Mouse (Mus musculus): Measurements from ENCODE around the gene Mat2b.

The Mat2b gene

GRCm38 (mm10) chr11:40675014-40675730, 19.8 kb downstream of the Mat2b start:
- no peak for DNase-seq (ENCODE audit: low spot score in 2 of 2)

- no peak for DNase-seq (ENCODE audit: low spot score in 2 of 2)
Measured at GRCm38 (mm10) chr11:40649726-40650445, 45.1 kb downstream of the Mat2b start.

DNA sequence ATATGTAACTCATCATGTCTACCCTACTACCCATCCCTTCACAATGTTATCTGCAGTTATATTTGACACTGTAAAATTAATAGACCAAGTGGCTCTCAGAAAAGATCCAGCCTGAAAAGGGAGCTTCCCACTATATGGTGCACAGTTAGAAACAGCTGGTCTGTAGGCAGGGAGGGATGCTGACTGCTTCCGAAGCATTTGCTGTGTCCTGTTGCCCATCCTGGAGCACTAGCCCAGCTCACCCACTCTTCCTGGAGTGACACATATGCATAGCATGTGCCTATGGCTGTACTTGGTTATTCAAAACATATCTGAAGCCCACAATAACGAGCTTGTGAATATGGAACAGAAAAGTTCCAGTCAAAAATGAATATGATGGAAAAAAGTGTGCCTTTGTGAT, 47.8 kb downstream of the Mat2b start:
- DNase-seq (ENCODE audit: low spot score in 2 of 2): no peak
